Mouse (Mus musculus) adrenal gland, postnatal 25 days (tissue): ENCODE results near the gene Rln1. TPM values are rescaled to one million over a fixed set of nuclear protein-coding genes. Genes with fewer than 3 reads are reported as not detected.

Experiments
- DNase-seq: peaks from one replicate; pipeline ENCODE4 v3.0.0; 2021; ENCODE audit warnings: mixed read lengths
- total RNA-seq: library from RNA; stranded (reverse); gene quantifications from 2 replicates; pipeline ENCODE4 v1.2.3, GENCODE M21; 2021

The Rln1 gene
- total RNA-seq, 1 experiment from 2014 or later = not detected

DNA sequence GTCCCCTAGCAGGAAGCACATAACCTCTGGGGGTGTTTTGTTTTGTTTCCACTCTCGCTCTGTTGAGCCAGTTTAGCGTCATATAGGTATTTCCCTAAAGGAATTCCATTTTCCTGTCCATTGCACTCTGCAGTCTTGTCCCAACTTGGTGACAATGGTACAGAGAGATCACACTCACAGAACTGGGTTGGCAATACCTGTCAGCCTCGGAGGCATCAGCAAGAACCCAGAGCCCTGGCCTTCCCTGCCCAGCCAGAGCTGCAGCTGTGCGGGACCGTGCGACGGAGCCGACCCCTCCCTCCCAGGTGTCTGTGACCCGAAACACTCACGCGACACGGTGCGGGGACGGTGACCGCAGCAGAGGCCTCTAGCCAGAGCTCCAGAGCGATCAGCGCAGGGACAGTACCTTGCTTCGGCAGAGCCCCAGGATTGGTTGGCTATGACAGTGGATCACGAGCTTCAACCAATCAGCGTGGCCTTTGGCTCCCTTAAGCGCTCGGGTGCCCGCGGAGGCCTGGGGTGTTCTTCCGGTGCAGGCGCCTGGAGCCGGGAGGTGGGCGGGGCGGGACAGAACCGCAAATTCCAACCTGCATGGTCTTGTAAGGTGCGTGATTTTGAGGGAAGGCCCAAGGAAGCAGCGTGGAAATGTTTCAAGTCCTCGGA, 27.1 kb upstream of the Rln1 start:
- peak; percentile 92 for DNase-seq

DNA sequence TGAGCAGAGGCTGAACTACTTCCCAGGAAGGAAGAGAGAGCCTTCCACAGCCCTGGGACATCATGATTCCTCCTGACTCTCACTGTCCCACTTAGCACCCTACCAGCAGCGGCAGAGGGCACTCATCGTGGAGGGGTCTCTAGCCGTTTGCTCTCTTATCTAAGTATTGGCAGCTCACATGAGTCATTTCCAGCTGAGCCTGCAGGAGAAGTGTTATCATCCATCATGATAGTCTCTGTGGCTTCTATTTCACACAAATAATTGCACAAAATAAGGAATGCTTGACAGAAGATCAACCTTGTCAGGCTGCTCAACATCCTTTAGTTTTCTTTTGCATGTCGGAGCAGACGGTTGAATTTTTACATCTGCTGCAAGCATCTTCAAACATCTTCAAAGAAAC, 25.8 kb upstream of the Rln1 start:
- no peak for DNase-seq

DNA sequence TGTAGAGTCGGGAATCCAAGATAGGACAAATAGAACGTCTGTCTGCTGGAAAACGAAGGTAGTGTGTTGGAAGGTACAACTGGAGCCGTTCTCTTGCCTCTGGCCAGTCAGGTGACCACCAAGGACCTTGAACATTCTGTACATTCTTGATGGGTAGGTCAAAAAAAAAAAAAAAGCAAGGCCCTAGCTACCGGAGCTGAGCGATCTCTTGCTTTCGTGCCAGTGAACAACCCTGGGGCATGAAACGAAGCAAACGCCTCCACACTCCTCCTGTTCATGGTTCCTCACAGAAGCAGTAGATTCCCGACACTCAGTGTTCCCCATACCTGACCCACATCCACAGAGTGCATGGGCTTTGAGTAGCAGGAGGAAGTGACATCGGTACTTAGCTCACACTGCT, 21.8 kb upstream of the Rln1 start:
- DNase-seq = no peak

DNA sequence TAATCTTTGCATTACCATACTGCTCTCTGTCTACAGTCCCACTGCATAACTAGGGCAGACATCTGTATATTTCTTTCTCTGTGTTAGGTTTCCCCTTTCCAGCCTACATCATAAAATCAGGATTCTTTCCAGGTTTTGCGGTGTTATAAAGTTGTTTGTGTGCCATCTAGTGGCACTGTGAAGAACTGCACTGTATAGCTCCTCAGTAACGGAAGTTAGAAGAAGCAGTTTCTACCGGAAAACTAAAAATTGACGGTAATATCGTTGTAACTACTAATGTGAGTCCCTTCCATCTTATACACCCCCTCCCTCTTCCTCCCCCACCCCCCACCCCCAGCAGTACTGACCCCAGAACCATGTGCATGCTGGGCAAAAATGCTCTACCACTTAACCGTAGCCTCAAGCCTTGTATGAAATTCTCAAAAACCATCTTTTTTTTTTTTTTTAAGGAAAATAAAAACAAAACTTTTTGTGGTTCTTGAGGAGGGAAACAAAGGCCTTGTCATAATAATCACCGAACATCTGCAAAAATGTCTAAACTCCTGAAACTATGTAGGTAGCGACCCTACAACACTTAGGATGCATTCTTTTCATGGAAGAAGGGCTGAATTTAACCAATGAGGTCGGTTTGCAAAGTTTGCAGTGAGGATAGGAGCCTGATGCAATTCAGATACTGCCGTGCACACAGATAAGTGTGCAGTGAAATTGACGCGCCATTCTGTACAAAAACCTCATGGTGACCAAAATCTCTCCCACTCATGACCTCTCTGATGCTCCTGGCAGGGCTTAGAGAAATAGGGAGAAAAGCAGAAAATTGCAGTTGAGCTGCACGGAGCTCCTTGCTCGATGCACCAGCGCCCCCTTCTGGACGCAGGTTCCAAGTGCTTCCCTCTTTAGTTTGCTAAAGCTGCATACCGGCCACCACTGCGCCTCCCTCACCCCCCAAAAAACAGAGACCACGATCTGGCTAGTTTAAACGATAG, 20.7 kb upstream of the Rln1 start:
- peak; percentile 91 for DNase-seq

DNA sequence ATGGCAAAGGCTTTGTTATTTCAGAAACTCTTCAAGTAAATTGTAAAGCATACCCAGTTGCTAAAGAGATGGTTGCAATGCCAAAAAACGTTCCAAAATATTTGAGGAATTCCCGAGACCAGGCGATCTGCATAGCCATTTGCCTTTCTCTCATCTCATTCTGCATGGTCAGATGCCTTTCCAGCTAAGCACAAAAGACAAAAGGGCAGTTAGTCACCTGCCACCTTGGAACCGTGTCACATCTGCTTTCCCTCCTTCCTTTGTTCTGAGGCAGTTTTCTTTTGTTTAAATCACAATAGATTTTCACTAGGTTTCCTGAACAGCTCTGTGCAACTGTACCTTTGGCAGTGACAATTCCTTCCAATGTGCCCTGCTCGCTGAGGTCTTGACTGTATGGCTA, 16.5 kb upstream of the Rln1 start:
- no peak for DNase-seq

DNA sequence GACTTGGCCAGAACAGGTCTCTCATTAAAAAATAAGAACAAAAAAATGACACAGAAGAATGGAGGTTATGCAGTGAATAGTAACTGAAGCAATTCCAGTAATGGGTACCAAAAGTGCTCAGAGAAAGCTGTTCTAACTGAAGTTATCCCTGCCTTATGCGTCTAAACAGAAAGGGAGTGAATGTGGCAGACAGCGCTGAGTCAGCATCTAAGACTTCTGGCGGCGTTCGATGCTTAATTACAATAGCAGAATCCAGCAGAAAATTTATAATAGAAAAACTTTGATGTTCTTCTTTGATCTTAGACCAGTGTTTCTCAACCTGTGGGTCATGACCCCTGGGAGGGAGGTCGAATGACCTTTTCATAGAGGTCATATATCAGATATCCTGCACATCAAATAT, 11.2 kb upstream of the Rln1 start:
- DNase-seq = no peak

DNA sequence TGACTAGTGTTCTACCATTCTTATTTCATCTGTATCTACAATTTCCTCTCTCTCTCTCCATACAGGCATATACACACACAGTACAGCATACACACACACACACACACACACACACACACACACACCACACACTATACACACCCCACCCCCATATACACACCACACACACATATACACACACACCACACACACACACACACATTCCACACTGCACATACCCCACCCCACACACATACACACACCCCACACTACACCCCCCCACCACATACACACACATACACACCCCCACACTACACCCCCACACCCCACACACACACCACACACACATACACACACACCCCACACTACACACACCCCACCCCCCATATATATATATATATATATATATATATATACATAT, 10.4 kb upstream of the Rln1 start:
- no peak for DNase-seq

DNA sequence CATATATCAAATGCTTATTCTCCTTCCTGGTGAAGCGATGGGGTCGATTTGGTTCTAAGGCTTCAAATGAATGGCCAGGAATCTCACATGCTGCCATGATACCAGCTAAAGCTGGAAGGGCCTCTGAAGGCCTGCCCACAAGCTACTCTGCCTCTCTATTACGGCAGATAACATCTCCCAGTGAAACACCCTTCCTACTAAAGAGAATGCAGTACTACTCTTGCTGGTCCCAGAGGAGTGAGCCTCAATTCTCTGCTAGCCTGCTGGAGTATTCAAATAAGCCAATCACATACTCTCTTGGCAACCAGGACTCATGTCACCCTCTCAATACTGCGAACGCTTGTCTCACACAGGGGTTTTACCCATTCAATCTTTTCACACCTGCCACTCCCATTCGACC, 7.8 kb upstream of the Rln1 start:
- DNase-seq = no peak

DNA sequence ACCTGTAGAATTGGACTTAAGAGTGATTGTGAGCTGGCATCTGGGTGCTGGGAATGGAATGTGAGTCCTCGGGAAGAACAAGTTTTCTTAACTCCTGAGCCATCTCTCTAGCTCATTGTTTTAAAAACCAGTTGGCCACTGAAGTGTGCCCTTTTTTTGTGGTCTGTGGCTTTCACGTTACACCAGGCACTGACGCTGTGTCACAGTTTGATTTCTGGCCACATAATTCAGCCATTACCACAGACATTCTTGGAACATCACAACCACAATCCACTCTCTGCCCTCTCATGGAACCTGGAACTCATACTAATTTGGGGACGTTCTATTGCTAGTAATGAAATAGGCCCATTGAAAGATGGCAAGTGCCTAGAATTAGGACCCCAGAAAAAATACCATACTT, 6.6 kb upstream of the Rln1 start:
- no peak for DNase-seq

DNA sequence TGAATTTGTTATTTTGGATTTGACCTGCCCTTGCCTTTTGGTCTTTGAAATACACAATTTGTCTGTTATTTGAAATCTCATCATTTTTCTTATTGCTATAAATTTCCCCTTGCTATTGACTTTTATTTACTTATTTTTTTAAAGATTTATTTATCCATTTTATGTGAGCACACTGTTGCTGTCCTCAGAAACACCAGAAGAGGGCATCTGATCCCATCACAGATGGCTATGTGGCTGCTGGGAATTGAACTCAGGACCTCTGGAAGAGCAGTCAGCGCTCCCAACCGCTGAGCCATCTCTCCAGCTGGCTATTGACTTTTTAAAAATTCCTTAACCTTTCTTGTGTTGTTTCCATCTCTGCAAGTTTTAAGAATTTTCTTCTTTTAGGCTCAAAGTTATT, 2.2 kb upstream of the Rln1 start:
- no peak for DNase-seq

DNA sequence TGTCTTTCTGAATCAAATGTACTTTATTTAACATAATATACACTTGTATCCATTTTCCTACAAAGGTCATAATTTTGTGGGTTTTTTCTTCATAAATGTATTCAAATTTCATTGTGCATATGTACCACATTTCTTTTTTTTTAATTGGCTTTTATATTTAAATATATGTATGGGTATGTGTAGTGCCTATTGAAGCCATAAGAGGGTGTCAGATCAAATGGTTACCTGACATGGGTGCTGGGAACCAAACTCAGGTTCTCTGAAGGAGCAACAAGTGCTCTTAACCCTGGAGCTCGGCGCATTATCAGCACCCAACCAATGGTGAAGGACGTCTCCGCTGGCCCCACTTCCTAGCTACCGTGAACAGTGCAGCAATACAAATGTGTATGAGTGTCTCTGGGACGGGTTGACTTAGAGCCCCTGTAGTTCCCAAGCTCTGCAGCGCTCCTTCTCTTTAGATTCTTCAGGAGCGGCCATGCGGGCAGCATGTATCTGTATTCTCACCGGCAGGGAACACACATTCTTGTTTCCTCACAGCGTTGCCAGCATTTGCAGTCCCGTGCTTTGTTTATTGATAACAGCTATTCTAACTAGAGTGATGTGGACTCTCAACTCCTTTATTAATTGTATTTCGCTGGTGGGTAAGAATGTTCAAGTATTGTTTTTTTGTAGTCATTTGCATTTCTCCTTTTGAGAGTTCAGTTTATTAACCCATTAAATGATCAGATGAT, 7.5 kb downstream of the Rln1 start:
- no peak for DNase-seq

DNA sequence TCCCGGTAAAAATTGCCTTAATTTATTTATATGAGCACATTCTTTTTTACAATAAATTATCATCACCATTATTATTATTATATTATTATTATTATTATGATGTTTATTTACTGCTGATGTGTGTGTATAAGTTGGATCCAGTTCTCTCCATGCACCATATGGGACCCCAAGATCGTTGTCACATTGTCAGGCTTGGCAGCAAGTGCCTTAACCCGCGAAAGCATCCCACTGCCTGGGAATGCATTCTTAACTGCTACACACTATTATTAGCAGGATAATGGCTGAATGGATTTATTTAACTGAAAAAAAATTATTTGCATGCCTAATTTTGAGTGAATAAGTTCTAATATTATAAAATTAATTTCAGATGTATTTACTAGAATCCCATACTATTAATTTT, 8.1 kb downstream of the Rln1 start:
- DNase-seq = no peak

DNA sequence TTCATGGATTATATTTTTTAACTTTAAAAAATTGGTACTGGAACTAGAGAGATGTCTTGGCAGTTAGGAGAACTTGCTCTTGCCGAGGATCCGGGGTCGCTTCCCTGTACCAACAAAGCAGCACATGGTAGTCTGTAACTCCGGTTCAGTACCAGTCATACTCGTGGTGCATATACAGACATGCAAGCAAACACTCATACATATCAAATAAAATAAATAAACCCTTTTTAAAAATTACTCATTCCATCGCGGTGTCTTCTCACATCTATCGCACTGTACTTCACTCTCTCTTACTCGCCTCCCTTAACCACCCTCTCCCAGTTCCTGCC, 8.7 kb downstream of the Rln1 start:
- DNase-seq = no peak

DNA sequence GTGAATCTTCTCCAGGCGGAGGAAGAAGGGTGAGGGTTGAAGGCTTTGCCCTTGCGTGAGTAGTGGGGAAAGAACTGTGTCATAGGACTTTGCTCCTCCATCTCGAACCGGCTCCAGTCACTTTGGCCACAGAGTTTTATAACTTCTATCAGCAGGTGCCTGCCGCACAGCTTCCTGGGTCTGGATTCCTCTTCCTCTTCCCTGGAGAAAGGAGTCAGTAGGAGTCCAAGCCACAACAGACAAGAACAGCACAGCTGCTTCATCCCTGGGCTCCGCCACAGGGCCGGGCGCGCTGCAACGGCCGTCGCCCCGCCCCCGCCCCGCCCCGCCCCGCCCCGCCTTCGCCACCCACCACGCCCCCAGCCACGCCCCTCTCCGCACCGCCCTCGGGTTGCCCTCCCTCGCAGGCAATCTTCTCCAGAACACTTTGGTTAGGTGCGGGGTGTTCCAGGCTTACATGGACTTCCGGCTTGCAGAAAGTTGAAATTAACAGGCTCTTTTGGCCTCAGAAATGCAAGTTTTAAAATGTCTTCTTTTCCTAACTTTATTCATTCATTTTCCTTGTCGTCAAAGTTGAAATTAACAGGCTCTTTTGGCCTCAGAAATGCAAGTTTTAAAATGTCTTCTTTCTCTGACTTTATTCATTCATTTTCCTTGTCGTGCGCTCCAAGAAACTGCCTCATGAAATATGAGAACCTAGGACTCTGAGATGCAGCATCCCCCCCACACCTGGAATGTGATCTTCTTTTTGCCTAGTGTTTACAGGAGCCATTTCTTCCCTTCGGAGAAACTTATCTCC, 9.2 kb downstream of the Rln1 start, which contains the start of gene Insl6:
Gene Insl6, minus strand, starts transcription at position 304 of the 799 bp plus-strand sequence.
- DNase-seq = peak; percentile 83

DNA sequence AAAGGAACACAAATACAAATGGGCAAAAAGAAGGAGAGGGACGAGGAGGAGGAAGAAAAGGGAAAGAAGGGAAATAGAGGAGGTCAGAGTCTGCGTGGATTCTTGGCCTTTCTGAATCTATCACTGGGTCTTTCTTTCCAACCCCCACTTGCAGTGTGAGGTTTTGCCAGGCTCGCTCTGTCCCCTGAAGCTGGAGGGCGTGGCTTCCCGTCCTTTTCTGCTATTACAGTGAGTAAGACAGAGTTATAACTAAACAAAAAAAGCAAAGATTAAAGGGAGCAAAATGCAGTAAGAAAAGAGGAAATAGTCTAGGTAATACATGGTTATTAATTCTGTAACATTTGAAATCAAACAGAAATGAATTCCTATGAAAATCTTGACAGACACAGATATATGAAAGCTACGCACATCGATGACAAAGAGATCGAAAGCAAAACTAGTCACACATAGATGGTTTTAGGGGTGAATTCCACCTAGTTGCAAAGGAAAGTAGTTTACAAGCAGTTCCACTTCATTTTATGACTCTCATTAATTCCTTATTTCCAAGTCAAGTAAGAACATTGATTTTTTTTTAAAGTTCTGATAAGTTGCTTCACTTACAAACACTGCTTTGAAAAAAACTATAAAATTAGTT, 10.9 kb downstream of the Rln1 start:
- no peak for DNase-seq

DNA sequence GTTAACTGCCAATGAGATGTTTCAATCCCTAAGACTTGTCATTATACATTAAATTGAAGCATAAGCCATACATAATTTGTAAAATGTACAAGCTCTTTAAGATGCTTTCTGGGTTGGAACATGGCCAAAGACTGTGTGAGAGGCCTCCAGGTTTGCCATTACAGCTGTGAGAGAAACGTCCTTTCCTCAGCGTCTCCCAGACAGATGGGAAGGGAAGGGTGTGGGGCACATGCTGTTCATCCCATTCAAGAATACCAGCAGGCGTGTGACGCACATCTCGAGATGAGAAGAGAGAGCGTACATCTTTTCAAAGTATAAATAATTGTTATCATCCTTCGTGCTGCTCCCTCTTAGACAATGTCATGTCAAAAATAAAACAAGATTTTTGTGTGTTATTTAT, 21.8 kb downstream of the Rln1 start:
- no peak for DNase-seq

DNA sequence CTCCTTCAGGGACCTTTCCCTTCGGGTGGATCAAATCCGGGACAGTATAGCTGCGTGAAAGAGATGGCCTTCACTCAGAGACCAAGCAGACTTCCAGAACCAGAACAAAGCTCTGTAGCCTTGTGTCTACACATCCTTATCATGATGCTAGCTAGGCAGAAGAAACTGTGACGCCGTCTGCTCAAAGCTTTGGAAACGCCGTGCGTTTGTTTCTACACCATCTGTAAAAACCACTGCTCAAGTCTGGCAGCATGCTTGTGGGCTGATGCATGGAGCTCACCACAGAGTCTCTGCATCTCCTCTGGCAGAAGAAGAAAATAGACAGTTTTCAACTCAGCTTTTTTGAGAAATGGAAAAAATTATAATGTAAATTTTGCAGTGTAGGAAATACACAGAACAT, 22.7 kb downstream of the Rln1 start:
- DNase-seq = no peak

DNA sequence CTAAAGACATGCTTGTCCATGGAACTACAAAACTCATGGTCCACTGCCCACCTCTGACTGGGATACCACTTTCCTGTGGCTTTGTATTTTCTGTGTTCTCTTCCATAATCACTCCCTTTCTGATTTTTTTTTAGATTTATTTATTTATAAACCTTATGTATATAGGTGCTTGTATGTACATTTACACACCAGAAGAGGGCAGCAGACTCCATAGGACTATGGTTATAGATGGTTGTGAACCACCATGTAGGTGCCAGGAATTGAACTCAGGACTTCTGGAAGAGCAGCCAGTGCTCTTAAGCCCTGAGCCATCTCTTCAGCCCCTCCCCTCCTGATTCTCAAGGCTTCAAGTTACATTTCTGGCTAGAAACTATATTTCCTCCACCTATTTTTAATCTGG, 25.6 kb downstream of the Rln1 start:
- no peak for DNase-seq

DNA sequence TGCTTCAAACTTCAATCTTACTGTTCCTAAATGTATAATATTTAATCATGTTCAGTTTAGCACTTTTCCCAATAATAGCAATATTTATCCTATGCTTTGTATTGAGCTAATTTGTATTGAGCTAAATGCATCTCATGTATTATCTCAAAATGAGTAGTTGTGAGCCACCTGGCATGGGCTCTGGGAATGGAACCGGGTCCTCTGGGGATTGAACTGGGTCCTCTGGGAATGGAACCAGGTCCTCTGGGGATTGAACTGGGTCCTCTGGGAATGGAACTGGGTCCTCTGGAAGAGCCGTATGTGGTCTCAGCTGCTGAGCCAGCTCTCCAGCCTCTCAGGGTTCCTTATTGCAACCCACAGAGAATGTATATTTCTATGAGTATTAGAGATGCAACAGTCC, 32.4 kb downstream of the Rln1 start:
- no peak for DNase-seq

DNA sequence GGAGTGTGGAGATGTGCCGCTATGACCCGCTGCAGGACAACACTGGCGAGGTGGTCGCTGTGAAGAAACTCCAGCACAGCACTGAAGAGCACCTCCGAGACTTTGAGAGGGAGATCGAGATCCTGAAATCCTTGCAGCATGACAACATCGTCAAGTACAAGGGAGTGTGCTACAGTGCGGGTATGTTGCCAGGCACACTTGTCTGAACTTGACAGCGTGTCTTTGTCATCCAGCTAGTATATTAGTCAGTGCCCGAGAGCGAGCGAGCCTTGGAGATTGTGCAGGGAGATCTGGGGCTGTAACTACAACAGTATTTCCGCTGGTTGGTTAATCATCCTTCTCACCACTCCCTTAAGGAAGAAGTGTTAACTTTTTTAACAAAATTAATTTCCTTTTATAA, 33.6 kb downstream of the Rln1 start:
- DNase-seq = no peak

DNA sequence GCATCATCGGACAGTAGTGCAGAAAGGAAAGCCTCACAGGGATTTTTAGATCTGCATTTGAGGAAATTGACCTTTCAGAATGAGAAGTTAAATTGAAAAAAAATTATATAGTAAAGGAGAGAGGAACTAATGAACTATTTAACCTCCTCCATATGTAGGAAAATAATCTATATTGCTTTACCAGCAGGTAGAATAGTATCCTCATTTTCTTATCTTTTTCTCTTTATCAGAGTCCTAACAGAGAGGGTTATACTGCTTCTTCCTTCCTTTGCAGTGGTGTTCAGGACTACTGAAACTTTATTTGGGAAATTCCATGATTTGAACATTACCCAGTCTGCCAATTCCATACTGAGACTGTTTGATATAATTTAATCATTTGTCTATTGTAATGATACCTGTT, 37.1 kb downstream of the Rln1 start:
- no peak for DNase-seq

DNA sequence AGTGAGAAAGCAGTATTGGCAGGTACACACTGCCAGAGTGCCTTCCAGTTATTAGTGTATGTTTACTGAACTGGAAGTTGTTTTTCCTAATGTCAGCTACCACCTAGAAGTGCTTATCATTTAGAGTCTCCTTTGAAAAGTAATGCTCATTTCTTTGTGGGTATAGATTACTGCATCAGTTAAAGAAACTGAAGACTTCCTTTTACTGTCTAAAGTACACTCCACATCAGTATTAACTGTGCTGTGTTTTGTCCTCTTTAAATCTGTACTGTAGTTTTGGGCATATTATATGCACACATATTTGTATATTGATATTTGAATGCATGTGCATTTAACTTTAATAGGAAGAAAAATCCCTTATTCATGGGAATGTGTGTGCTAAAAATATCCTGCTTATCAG, 38.3 kb downstream of the Rln1 start:
- no peak for DNase-seq
